Mouse (Mus musculus) forebrain, embryonic 15.5 days (tissue): ENCODE data around the gene Paf1. TPM values are rescaled to one million over a fixed set of nuclear protein-coding genes. Genes with fewer than 3 reads are reported as not detected.

Experiments used
- ATAC-seq: fragments of 200-750 bp; cut with Nextera tagmentation; replicated peaks from 2 replicates; pipeline ENCODE4 v1.8.0; 2017; ENCODE audit warnings: mild to moderate bottlenecking, moderate TSS enrichment, moderate library complexity
- H3K27ac ChIP-seq: fragments of 300-500 bp; sonication (generic); replicated peaks from 2 replicates; pipeline ENCODE4 v1.5.1; 2015; ENCODE audit warnings: mild to moderate bottlenecking, inconsistent platforms
- H3K27me3 ChIP-seq: fragments of 300-500 bp; sonication (generic); 2 replicates; pipeline ENCODE4 v1.6.1; 2015; ENCODE audit warnings: inconsistent platforms
- H3K36me3 ChIP-seq: fragments of 300-500 bp; sonication (generic); 2 replicates; pipeline ENCODE4 v1.6.1; 2015; ENCODE audit warnings: mild to moderate bottlenecking, inconsistent platforms
- H3K4me1 ChIP-seq: fragments of 300-500 bp; sonication (generic); 2 replicates; pipeline ENCODE4 v1.6.1; 2015; ENCODE audit warnings: inconsistent platforms
- H3K4me2 ChIP-seq: fragments of 300-500 bp; sonication (generic); replicated peaks from 2 replicates; pipeline ENCODE4 v1.6.1; 2015; ENCODE audit warnings: mild to moderate bottlenecking, inconsistent platforms
- H3K4me3 ChIP-seq: fragments of 300-500 bp; sonication (generic); 2 replicates; pipeline ENCODE4 v1.5.1; 2015; ENCODE audit warnings: mild to moderate bottlenecking, inconsistent platforms
- H3K9ac ChIP-seq: fragments of 300-500 bp; sonication (generic); replicated peaks from 2 replicates; pipeline ENCODE4 v1.6.1; 2015; ENCODE audit warnings: mild to moderate bottlenecking, inconsistent platforms
- H3K9me3 ChIP-seq: fragments of 300-500 bp; sonication (generic); 2 replicates; pipeline ENCODE4 v1.6.1; 2016; ENCODE audit warnings: inconsistent platforms
- whole genome bisulfite sequencing: fragments of 180-500 bp; shearing (Covaris S2); methylation state at CpG from one replicate; pipeline ENCODE4 v1.1.7; 2015; ENCODE audit warnings: mixed read lengths; 5-methylcytosine and 5-hydroxymethylcytosine counted together
- polyA plus RNA-seq: library from polyadenylated mRNA; unstranded; fragments of >200 nt; fragmentation: Nextera tagmentation; extraction: Ambion mirVana; gene quantifications from 2 replicates; pipeline ENCODE4 v1.2.1, GENCODE M21; 2015

The Paf1 gene
- polyA plus RNA-seq, 1 experiment from 2014 or later, result 106 TPM

DNA sequence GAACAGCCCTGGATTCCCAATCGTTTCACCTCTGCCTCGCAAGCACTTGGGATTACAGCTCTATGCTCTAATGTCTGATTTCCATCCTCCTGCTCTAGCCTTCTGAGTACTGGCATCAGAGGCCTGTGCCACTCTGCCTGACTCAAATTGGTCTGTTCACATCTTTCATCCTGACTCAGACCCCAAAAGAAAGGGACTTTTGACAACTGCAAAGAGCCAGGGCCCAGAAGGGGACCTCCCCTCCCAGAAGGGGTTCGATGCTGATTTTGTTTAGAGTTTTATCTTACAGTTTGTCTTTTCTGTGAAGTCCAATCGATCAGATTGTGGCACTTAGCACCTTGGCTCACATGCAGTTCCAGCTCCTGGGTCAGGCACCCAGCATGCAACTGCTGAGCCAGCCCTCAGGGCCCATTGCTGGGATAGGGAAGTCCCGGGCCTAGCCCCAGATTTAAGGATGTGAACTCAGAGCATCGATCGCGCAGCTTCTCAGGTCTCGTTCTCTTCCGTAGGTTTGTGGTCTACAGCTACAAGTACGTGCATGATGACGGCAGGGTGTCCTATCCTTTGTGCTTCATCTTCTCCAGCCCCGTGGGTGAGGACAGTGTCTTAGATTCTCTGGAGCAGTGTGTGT, 51.7 kb downstream of the Paf1 start:
- H3K4me2 ChIP-seq, result no peak overlapping the region
- H3K27me3 ChIP-seq, result 0 out of 2 replicates have a peak, but pooled peaks cover 3% of the 10 kb centered on the region

DNA sequence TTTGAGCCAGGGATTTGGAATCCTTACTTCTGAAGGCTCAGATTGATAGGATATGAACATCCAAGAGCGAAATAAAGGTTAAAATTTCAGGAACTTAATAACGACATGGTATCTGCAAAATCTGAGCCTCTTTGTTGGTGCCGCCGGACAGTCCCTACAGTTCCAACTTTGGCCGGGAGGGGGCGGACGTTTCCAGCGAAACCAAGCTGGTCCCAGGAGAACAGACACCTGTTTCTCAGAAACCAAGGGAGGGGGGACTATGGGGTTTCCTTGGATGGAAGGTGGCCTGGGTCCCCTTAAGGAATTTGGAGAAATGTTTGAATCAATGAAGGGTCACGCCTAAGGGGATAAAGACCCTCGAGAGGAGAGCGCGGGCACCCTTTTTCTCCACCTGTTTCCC, 53.7 kb downstream of the Paf1 start:
- Histone ChIP-seq H3K9me3 (no peaks in the 10 kb centered on the region), H3K4me3 (no peak overlapping the region), H3K36me3 (no peaks in the 10 kb centered on the region), H3K4me1 (no peaks in the 10 kb centered on the region; the same call in 1 of the 2 replicates), H3K27ac (no peak overlapping the region), H3K27me3 (0 out of 2 replicates have a peak, but pooled peaks cover 3% of the 10 kb centered on the region), H3K4me2 (no peak overlapping the region), H3K9ac (no peak overlapping the region)
- WGBS, result 9% methylated on average over 12 of the region's 12 CpGs
- no peak for ATAC-seq

More for the DNA sequence above, 51.7 kb downstream of the Paf1 start:
- WGBS, result 85% methylated on average over 13 of the region's 13 CpGs
- no peaks in the 10 kb centered on the region for H3K36me3 ChIP-seq
- H3K9ac ChIP-seq, result no peak overlapping the region
- H3K4me1 ChIP-seq, result no peaks in the 10 kb centered on the region; the same call in 1 of the 2 replicates
- H3K27ac ChIP-seq, result no peak overlapping the region
- H3K4me3 ChIP-seq, result no peak overlapping the region
- no peak for ATAC-seq
- no peaks in the 10 kb centered on the region for H3K9me3 ChIP-seq

DNA sequence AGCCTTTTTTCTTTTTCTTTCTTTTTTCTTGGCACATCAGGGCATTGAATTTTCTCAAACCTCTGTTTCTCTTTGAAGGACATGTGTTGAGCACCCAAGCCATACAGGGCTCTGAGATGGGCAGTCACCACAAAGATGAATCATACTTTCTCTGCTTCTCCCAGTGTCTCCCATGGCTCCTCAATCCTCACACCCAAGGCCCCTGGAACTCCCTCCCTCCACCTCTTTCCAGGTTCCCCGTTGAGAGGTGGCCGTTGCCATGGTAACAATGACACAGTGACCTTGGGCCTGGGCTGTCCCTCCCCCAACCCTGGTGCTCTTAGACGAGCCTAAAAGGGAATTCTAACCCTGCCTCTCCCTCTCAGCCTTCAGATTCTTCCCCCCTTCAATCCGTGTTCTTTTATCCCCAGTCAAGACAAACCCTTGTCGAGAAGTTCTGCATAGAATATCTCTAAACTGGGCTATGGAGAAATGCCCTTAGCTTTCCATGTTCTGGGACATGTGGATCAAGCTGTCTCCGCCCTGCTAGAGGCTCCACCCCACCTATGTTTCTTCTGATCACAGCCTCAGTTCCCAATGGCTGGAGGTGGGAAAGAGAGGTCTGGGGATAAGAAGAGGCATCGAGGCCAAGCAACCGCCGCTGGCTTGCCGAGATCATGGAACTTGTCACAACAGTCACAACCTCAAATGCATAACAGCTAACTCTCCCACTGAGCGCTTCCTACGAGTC, 54.5 kb downstream of the Paf1 start:
- H3K4me3 ChIP-seq, result no peak overlapping the region
- H3K27ac ChIP-seq, result no peak overlapping the region
- H3K36me3 ChIP-seq, result no peaks in the 10 kb centered on the region
- H3K4me2 ChIP-seq, result no peak overlapping the region
- WGBS, result 18% methylated on average over 12 of the region's 12 CpGs
- H3K27me3 ChIP-seq, result 0 out of 2 replicates have a peak, but pooled peaks cover 3% of the 10 kb centered on the region
- ATAC-seq, result no peak
- H3K4me1 ChIP-seq, result no peaks in the 10 kb centered on the region; the same call in 1 of the 2 replicates
- H3K9ac ChIP-seq, result no peak overlapping the region
- no peaks in the 10 kb centered on the region for H3K9me3 ChIP-seq

DNA sequence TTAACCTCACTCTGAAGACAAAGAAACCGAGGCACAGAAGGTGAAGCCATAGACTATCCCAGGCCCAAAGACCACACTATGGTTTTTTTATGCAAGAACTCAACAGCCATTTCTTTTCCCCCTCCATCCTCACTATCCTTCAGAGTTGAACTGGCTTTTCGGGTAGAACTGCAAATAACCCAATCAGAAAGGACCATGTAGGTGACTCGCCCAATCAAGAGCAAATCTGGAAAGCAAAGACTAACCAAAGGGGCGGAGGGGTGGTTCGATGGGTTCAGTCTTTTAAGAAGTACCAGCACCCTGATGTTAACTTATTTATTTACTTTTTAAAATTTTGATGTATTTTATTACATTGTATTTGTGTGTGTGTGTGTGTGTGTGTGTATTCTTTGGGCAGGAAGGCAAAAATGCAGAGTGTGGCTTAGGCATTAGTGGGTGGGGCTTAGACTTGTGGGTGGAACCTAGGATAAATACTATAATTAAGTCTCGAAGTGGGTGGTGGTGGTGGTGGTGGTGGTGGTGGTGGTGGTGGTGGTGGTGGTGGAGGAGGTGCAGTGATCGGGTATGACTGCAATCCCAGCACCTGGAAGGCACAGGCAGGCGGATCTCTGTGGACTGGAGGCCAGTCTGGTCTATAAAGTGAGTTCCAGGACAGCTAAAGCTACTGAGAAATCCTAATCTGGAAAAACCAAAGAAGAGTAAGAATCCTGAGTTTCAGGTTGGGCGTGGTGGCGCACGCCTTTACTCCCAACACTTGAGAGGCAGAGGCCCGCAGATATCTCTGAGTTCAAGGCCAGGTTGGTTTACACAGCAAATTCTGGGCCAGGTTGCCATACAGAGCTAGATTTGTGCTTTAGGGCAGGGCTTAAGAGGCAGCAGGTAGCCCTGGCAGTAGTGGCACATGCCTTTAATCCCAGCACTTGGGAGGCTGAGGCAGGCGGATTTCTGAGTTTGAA, 55.4 kb downstream of the Paf1 start:
- H3K27me3 ChIP-seq, result 0 out of 2 replicates have a peak, but pooled peaks cover 3% of the 10 kb centered on the region
- H3K4me2 ChIP-seq, result no peak overlapping the region
- H3K4me3 ChIP-seq, result no peak overlapping the region
- no peak overlapping the region for H3K27ac ChIP-seq
- no peaks in the 10 kb centered on the region for H3K36me3 ChIP-seq
- WGBS, result 70% methylated on average over 13 of the region's 13 CpGs
- H3K9me3 ChIP-seq, result no peaks in the 10 kb centered on the region
- peaks cover 6% of the 10 kb centered on the region for H3K4me1 ChIP-seq
- H3K9ac ChIP-seq, result no peak overlapping the region
- no peak for ATAC-seq

Other genes with a start within 250 kb of the Paf1 start
- gene Fbl, start 223.2 kb upstream of the Paf1 start, polyA plus RNA-seq, result 97.0 and 109 TPM in 2 replicates
- 18.1 and 18.6 TPM in 2 replicates for gene Dyrk1b, start 213.5 kb upstream of the Paf1 start, polyA plus RNA-seq
- 5.4 and 16.7 TPM in 2 replicates for gene Eid2, start 125.1 kb upstream of the Paf1 start, polyA plus RNA-seq
- 41.3 and 44.9 TPM in 2 replicates for gene Eid2b, start 115.2 kb upstream of the Paf1 start, polyA plus RNA-seq
- 0.24 and 0.31 TPM in 2 replicates for gene Selenov, start 101.8 kb upstream of the Paf1 start, polyA plus RNA-seq
- gene Dll3, start 90.7 kb upstream of the Paf1 start, polyA plus RNA-seq, result 15.4 and 16.7 TPM in 2 replicates
- gene Timm50, start 80.9 kb upstream of the Paf1 start, polyA plus RNA-seq, result 149 and 158 TPM in 2 replicates
- gene Supt5, start 54.2 kb upstream of the Paf1 start, polyA plus RNA-seq, result 104 and 107 TPM in 2 replicates
- 514 and 544 TPM in 2 replicates for gene Rps16, start 42.3 kb upstream of the Paf1 start, polyA plus RNA-seq
- gene Plekhg2, start 20.4 kb upstream of the Paf1 start, polyA plus RNA-seq, result 42.8 and 47.8 TPM in 2 replicates
- gene Zfp36, start 12.7 kb upstream of the Paf1 start, polyA plus RNA-seq, result 5.6 and 5.7 TPM in 2 replicates
- 44.6 and 46.9 TPM in 2 replicates for gene Med29, start 243 bp upstream of the Paf1 start, polyA plus RNA-seq
- 4.0 and 4.7 TPM in 2 replicates for gene Gmfg, start 44.5 kb downstream of the Paf1 start, polyA plus RNA-seq
- gene Lrfn1, start 59.0 kb downstream of the Paf1 start, polyA plus RNA-seq, result 10.9 and 13.0 TPM in 2 replicates
- not detected in 2 replicates for gene Ifnl2, start 117.5 kb downstream of the Paf1 start, polyA plus RNA-seq
- gene Ifnl3, start 129.9 kb downstream of the Paf1 start, polyA plus RNA-seq, result not detected in 2 replicates
- not detected in 2 replicates for gene Sycn, start 147.9 kb downstream of the Paf1 start, polyA plus RNA-seq
- not detected in 2 replicates for gene Nccrp1, start 154.3 kb downstream of the Paf1 start, polyA plus RNA-seq
- gene Samd4b, start 205.2 kb downstream of the Paf1 start, polyA plus RNA-seq, result 24.3 and 25.7 TPM in 2 replicates
- gene Pak4, start 205.2 kb downstream of the Paf1 start, polyA plus RNA-seq, result 28.9 and 30.0 TPM in 2 replicates
- not detected in 2 replicates for gene Acp7, start 238.4 kb downstream of the Paf1 start, polyA plus RNA-seq